Mouse (Mus musculus) cerebellum, adult 2 months (tissue): ENCODE data around the gene Krt27. TPM values are rescaled to one million over a fixed set of nuclear protein-coding genes. Genes with fewer than 3 reads are reported as not detected.
A peak's percentile ranks its signal among the peaks of the same experiment; 100 is the strongest.

ENCODE experiments used
- DNase-seq, 2 experiments: peaks; one replicate each; pipeline ENCODE4 v3.0.0; 2021
- H3K27ac ChIP-seq: fragments of 200-500 bp; 2 replicates; pipeline ENCODE4 v1.5.1; 2012; ENCODE audit warnings: low read length, control low read depth, inconsistent platforms; ENCODE audit not compliant: insufficient read depth
- H3K27me3 ChIP-seq: fragments of 200-500 bp; 2 replicates; pipeline ENCODE4 v1.6.1; 2012; ENCODE audit warnings: inconsistent platforms, mild to moderate bottlenecking, low read length, moderate library complexity; ENCODE audit not compliant: control insufficient read depth, insufficient read depth
- H3K4me1 ChIP-seq: fragments of 200-500 bp; 2 replicates; pipeline ENCODE4 v1.6.1; 2011; ENCODE audit warnings: low read length; ENCODE audit not compliant: control insufficient read depth, insufficient read depth
- H3K4me3 ChIP-seq: fragments of 200-500 bp; replicated peaks from 2 replicates; pipeline ENCODE3; 2011; ENCODE audit warnings: mild to moderate bottlenecking, low read depth, low read length, control low read depth; ENCODE audit not compliant: insufficient read depth
- CTCF ChIP-seq: fragments of 200-500 bp; IDR thresholded peaks from 2 replicates; pipeline ENCODE4 v1.5.1; 2011; ENCODE audit warnings: low read depth, mild to moderate bottlenecking, control low read depth, low read length, moderate library complexity, borderline replicate concordance; ENCODE audit not compliant: insufficient read depth
- POLR2A ChIP-seq: fragments of 200-500 bp; IDR thresholded peaks from 2 replicates; pipeline ENCODE4 v1.6.1; 2011; ENCODE audit warnings: low read length, control low read depth, borderline replicate concordance; ENCODE audit not compliant: insufficient read depth
- WGBS: fragments of 180-500 bp; shearing (Covaris S2); methylation state at CpG from one replicate; pipeline ENCODE4 v1.1.7; 2018; 5-methylcytosine and 5-hydroxymethylcytosine counted together
- polyA plus RNA-seq: library from polyadenylated mRNA; depleted of rRNA; stranded (reverse); fragments of >200 nt; gene quantifications from 2 replicates; pipeline ENCODE4 v1.2.3, GENCODE M21; 2012

The Krt27 gene
- polyA plus RNA-seq, 1 experiment, result not detected

GRCm38 (mm10) chr11:99390866-99391265 lies 40.0 kb upstream of the Krt27 start:
- Histone ChIP-seq H3K4me1 (no peaks in the 10 kb centered on the region), H3K27me3 (no peaks in the 10 kb centered on the region), H3K27ac (no peak overlapping the region), H3K4me3 (no peak overlapping the region)
- TF ChIP-seq CTCF, result no peak
- no peak for TF ChIP-seq POLR2A
- WGBS, result 66% methylated on average over 7 of the region's 7 CpGs
- DNase-seq, result peak; percentile 24 to 25

GRCm38 (mm10) chr11:99389264-99389663 lies 38.4 kb upstream of the Krt27 start, which contains the start of gene Krt10:
Gene Krt10, minus strand, starts transcription at chr11:99389364.
- no peak within 1 kb of the TSS for H3K4me3 ChIP-seq
- TF ChIP-seq POLR2A, result no peak
- TF ChIP-seq CTCF, result no peak
- H3K4me1 ChIP-seq, result no peaks in the 10 kb centered on the region
- H3K27ac ChIP-seq, result no peak within 1 kb of the TSS
- WGBS, result 92% methylated on average over 4 of the region's 4 CpGs
- no peaks in the 10 kb centered on the region for H3K27me3 ChIP-seq
- no peak for DNase-seq

- 90% methylated on average over 18 of the region's 18 CpGs for whole genome bisulfite sequencing
- no peak overlapping the region for H3K4me3 ChIP-seq
- no peaks in the 10 kb centered on the region for H3K27me3 ChIP-seq
- H3K27ac ChIP-seq, result no peak overlapping the region
- H3K4me1 ChIP-seq, result no peaks in the 10 kb centered on the region
- no peak for DNase-seq
- no peak for TF ChIP-seq CTCF
- no peak for TF ChIP-seq POLR2A
These were observed 37.8 kb upstream of the Krt27 start for GRCm38 (mm10) chr11:99388661-99389060.

GRCm38 (mm10) chr11:99385813-99386721 lies 35.2 kb upstream of the Krt27 start:
- H3K27ac ChIP-seq, result peak overlapping the region; percentile 84
- peak overlapping the region; percentile 91 for H3K4me3 ChIP-seq
- TF ChIP-seq POLR2A (peak; percentile 86), CTCF (no peak)
- H3K4me1 ChIP-seq, result no peaks in the 10 kb centered on the region
- WGBS, result under 1% methylated on average over 70 of the region's 71 CpGs
- no peaks in the 10 kb centered on the region for H3K27me3 ChIP-seq
- peak; percentile 94 to 95 for DNase-seq

- Histone ChIP-seq H3K4me1 (no peaks in the 10 kb centered on the region), H3K4me3 (no peak overlapping the region), H3K27me3 (no peaks in the 10 kb centered on the region), H3K27ac (no peak overlapping the region)
- DNase-seq, result peak; percentile 58 to 74
- 9% methylated on average over 5 of the region's 5 CpGs for WGBS
- TF ChIP-seq CTCF, result peak; percentile 80
- TF ChIP-seq POLR2A, result no peak
These were observed 28.7 kb upstream of the Krt27 start for GRCm38 (mm10) chr11:99379568-99379967.

- no peak for DNase-seq
- Histone ChIP-seq H3K4me1 (0 out of 2 replicates have a peak, but pooled peaks cover 2% of the 10 kb centered on the region), H3K4me3 (no peak within 1 kb of the TSS), H3K27me3 (no peaks in the 10 kb centered on the region), H3K27ac (no peak within 1 kb of the TSS)
- WGBS, result 71% methylated on average over 13 of the region's 13 CpGs
- TF ChIP-seq CTCF (no peak), POLR2A (no peak)
These were observed 23.9 kb upstream of the Krt27 start, which contains the start of gene Krt28 for GRCm38 (mm10) chr11:99374803-99375202. Gene Krt28, minus strand, starts transcription at chr11:99374903.

- 50% methylated on average over 8 of the region's 8 CpGs for WGBS
- Histone ChIP-seq H3K4me3 (no peak overlapping the region), H3K27ac (no peak overlapping the region), H3K27me3 (no peaks in the 10 kb centered on the region), H3K4me1 (0 out of 2 replicates have a peak, but pooled peaks cover 4% of the 10 kb centered on the region)
- no peak for TF ChIP-seq POLR2A
- no peak for TF ChIP-seq CTCF
- DNase-seq, result peak; percentile 50 to 73
These were observed 19.0 kb upstream of the Krt27 start for GRCm38 (mm10) chr11:99369853-99370451.
